Comparison of ENCODE assay signal across 10 mouse cellular contexts in genomic region chr9:100951481-100951880, GRCm38 (mm10).
DNase-seq lines count a peak whose midpoint lies in the region; ATAC-seq and TF ChIP-seq lines count a peak whose summit lies in the region.
"Had no signal": no experiment of that assay in that cellular context is flagged by ENCODE, and none has a peak within 500 bp of the region (broad histone marks: within the 10 kb centered on the region; RNA-seq: fewer than 3 reads in every experiment).

No protein-coding gene starts in this region.

- no peak for TF ChIP-seq POLR2A in cerebellum, adult 2 months (IDR thresholded peaks at IDR 0.05; ENCODE audit: borderline replicate concordance, insufficient read depth, low read length)

- H3K4me3 ChIP-seq in cerebellum, adult 2 months (replicated peaks; ENCODE audit: insufficient read depth, low read depth, low read length): no peak overlapping the region
- no peak overlapping the region for H3K4me3 ChIP-seq in forebrain, embryonic 11.5 days (ENCODE audit: low read depth, low read length)
- H3K4me3 ChIP-seq: embryonic facial prominence, embryonic 15.5 days; liver, embryonic 13.5 days had no signal

- 15% methylated on average over 4 of the region's 4 CpGs for WGBS in cerebellum, adult 2 months
- 85% methylated on average over 4 of the region's 4 CpGs for WGBS in forebrain, embryonic 11.5 days

- H3K9ac ChIP-seq in forebrain, embryonic 11.5 days (ENCODE audit: low read length): no peak overlapping the region
- H3K9ac ChIP-seq: embryonic facial prominence, embryonic 15.5 days; liver, embryonic 13.5 days had no signal

- TF ChIP-seq CTCF in cerebellum, adult 2 months (IDR thresholded peaks at IDR 0.05; ENCODE audit: borderline replicate concordance, insufficient read depth, low read depth, low read length): no peak

- H3K36me3 ChIP-seq in forebrain, embryonic 11.5 days (ENCODE audit: control insufficient read depth, insufficient read depth, low read length): no peaks in the 10 kb centered on the region; the same call in 1 of the 2 replicates

- H3K9me3 ChIP-seq in forebrain, embryonic 11.5 days (ENCODE audit: control insufficient read depth, low read length): no peaks in the 10 kb centered on the region
- H3K9me3 ChIP-seq: embryonic facial prominence, embryonic 15.5 days; liver, embryonic 13.5 days had no signal

- peaks cover 3% of the 10 kb centered on the region; the same call in 1 of the 2 replicates for H3K4me1 ChIP-seq in cerebellum, adult 2 months (ENCODE audit: control insufficient read depth, insufficient read depth, low read length)
- H3K4me1 ChIP-seq in forebrain, embryonic 11.5 days (replicated peaks; ENCODE audit: control insufficient read depth, insufficient read depth, low read length): no peaks in the 10 kb centered on the region
- H3K4me1 ChIP-seq: liver, embryonic 13.5 days had no signal

- H3K4me2 ChIP-seq in forebrain, embryonic 11.5 days (ENCODE audit: low read depth, low read length, severe bottlenecking): no peak overlapping the region
- H3K4me2 ChIP-seq: embryonic facial prominence, embryonic 15.5 days; liver, embryonic 13.5 days had no signal

- DNase-seq in frontal cortex, postnatal 36 days (ENCODE audit: low spot score in 2 of 2): no peak
- peak; percentile 84 for DNase-seq in 416B (ENCODE audit: low read depth)
- peak; percentile 70 to 84 for DNase-seq in cerebellum, adult 2 months
- peak; percentile 55 to 67 for DNase-seq in kidney, postnatal 36 days
- DNase-seq in layer of hippocampus, adult 9-11 months: no peak
- no peak for DNase-seq in layer of hippocampus, postnatal 25 days (ENCODE audit: extremely low spot score in 1 of 2, low spot score in 1 of 2)
- no peak for DNase-seq in forebrain, embryonic 11.5 days (ENCODE audit: low spot score)
- DNase-seq: liver, embryonic 13.5 days had no signal

- no peaks in the 10 kb centered on the region for H3K27me3 ChIP-seq in cerebellum, adult 2 months (ENCODE audit: control insufficient read depth, insufficient read depth, low read length)
- no peaks in the 10 kb centered on the region for H3K27me3 ChIP-seq in forebrain, embryonic 11.5 days (ENCODE audit: control insufficient read depth, insufficient read depth, low read length)
- H3K27me3 ChIP-seq: embryonic facial prominence, embryonic 15.5 days; liver, embryonic 13.5 days had no signal

- peak; percentile 31; the same call in 1 of the 2 replicates for ATAC-seq in frontal cortex, adult (ENCODE audit: low TSS enrichment)
- no peak for ATAC-seq in forebrain, embryonic 11.5 days (replicated peaks; ENCODE audit: low FRiP score)

- no peak overlapping the region for H3K27ac ChIP-seq in cerebellum, adult 2 months (ENCODE audit: insufficient read depth, low read length)
- H3K27ac ChIP-seq in forebrain, embryonic 11.5 days (ENCODE audit: low read depth, low read length): no peak overlapping the region
- H3K27ac ChIP-seq: embryonic facial prominence, embryonic 15.5 days; liver, embryonic 13.5 days had no signal

Comparison
In these comparisons a context has a peak if more than half of its experiments do, and no peak if none do; other contexts are left out.
1. DNase-seq: peak in 416B (single experiment), cerebellum, adult 2 months (2 of 2) and kidney, postnatal 36 days (2 of 2); none in frontal cortex, postnatal 36 days (0 of 2), layer of hippocampus, adult 9-11 months (single experiment), layer of hippocampus, postnatal 25 days (0 of 2) and forebrain, embryonic 11.5 days (single experiment).